Comparison of ENCODE assay signal across 8 mouse cellular contexts in genomic region chr11:21571700-21572381, GRCm38 (mm10). TPM values are rescaled to one million over a fixed set of nuclear protein-coding genes. Genes with fewer than 3 reads are reported as not detected.
DNase-seq lines count a peak whose midpoint lies in the region; ATAC-seq lines count a peak whose summit lies in the region.

TSS of gene Wdpcp (plus strand) at chr11:21572235.
TSS of gene Mdh1 (minus strand) at chr11:21572367.

- intact Hi-C loops in gastrocnemius, postnatal 14 days (cut with DNase I; ENCODE audit: low total_unique reads) = no loop called here
- intact Hi-C loops in left cerebral cortex, postnatal 10 days (cut with DNase I) = no loop called here

- peak; percentile 97 to 98 for DNase-seq in adrenal gland, adult (ENCODE audit: inconsistent age in 2 of 2, low spot score in 1 of 2)
- DNase-seq in embryo, embryonic 10.5 days (ENCODE audit: low spot score) = peak; percentile 98
- peak; percentile 94 for DNase-seq in gastrocnemius, postnatal 14 days
- peak; percentile 96 to 98 for DNase-seq in left cerebral cortex, postnatal 10 days (ENCODE audit: extremely low spot score in 1 of 2, low spot score in 2 of 2)
- peak; percentile 97 for DNase-seq in right cerebral cortex, postnatal 25 days
- DNase-seq in urinary bladder, postnatal 4 days (ENCODE audit: low spot score in 2 of 2) = peak; percentile 93 to 94

- peak; percentile 92 for ATAC-seq in inflammation-experienced regulatory T-cells, adult 6 months
- ATAC-seq in megakaryocyte-erythroid progenitor cell, adult 5-6 weeks (replicated peaks; ENCODE audit: low FRiP score, low TSS enrichment, poor library complexity, severe bottlenecking) = peak; percentile 95

RNA-seq across cellular contexts. Expression of gene Wdpcp, which starts in this region (rescaled TPM):
- total RNA-seq in gastrocnemius, postnatal 14 days (2021) = 1 to 10 TPM; 2.8 to 4.8 TPM
- 1 to 10 TPM in 1 of 3 experiments, under 1 TPM in 2; 0.20 to 2.2 (median 0.25) TPM for polyA plus RNA-seq in inflammation-experienced regulatory T-cells, adult 6 months (2017; shearing (Covaris generic))
- total RNA-seq in left cerebral cortex, postnatal 10 days (2021) = 10 to 100 TPM; 18.5 to 19.1 TPM
- total RNA-seq in megakaryocyte-erythroid progenitor cell, adult 5-6 weeks (2014; fragmentation: Nextera tagmentation) = 3.4 and 4.3 TPM in 2 replicates
- total RNA-seq in megakaryocyte-erythroid progenitor cell, adult 5-6 weeks (2017) = 21.0 and 35.9 TPM in 2 replicates

RNA-seq across cellular contexts. Expression of gene Mdh1, which starts in this region (rescaled TPM):
- 100 to 1,000 TPM; 459 to 595 TPM for total RNA-seq in gastrocnemius, postnatal 14 days (2021)
- polyA plus RNA-seq in inflammation-experienced regulatory T-cells, adult 6 months (2017; shearing (Covaris generic)) = 100 to 1,000 TPM; 421 to 446 (median 430) TPM
- 100 to 1,000 TPM; 649 to 658 TPM for total RNA-seq in left cerebral cortex, postnatal 10 days (2021)
- total RNA-seq in megakaryocyte-erythroid progenitor cell, adult 5-6 weeks (2014; fragmentation: Nextera tagmentation) = 83.2 and 150 TPM in 2 replicates
- total RNA-seq in megakaryocyte-erythroid progenitor cell, adult 5-6 weeks (2017) = 78.4 and 78.9 TPM in 2 replicates

Comparison
In these comparisons a context has a peak if more than half of its experiments do, and no peak if none do; other contexts are left out.
1. Peak in every context shown above with its lines: DNase-seq and ATAC-seq.